In the genomic region with DNA sequence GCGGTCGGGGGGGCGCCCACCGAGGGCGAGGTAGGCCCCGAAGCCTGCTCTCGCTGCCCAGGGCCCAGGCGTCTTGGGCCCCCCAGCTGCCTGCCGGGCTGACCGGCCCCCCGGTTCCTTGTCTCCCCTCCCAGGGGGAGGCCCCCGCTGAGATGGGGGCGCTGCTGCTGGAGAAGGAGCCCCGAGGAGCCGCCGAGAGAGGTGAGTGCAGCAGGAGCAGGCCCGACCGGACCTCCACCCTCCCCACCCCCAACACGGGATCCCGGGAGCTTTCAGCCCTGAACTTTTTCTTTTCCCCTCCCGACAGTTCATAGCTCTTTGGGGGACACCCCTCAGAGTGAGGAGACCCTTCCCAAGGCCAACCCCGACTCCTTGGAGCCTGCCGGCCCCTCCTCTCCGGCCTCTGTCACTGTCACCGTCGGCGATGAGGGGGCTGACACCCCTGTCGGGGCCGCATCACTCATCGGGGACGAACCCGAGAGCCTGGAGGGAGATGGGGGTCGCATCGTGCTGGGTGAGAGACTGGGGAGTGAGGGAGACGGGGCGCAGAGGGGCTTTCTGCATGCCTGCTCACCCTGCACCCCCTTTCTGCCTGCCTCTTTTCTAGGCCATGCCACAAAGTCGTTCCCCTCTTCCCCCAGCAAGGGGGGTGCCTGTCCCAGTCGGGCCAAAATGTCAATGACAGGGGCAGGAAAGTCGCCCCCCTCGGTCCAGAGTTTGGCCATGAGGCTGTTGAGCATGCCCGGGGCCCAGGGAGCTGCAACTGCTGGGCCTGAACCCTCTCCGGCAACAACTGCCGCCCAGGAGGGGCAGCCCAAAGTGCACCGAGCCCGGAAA, we compare ENCODE assay signal across 9 mouse cellular contexts. TPM values are rescaled to one million over a fixed set of nuclear protein-coding genes. Genes with fewer than 3 reads are reported as not detected.
DNase-seq lines count a peak whose midpoint lies in the region; ATAC-seq lines count a peak whose summit lies in the region.
"Had no signal": no experiment of that assay in that cellular context is flagged by ENCODE, and none has a peak within 500 bp of the region (broad histone marks: within the 10 kb centered on the region; RNA-seq: fewer than 3 reads in every experiment).

No protein-coding gene starts in this region.

- peak overlapping the region; percentile 86 for H3K4me2 ChIP-seq in embryonic facial prominence, embryonic 11.5 days (ENCODE audit: low read depth, low read length)
- peak overlapping the region; percentile 84 for H3K4me2 ChIP-seq in stomach, embryonic 16.5 days (ENCODE audit: low read depth, low read length)

- peaks cover 52% of the 10 kb centered on the region for H3K4me1 ChIP-seq in erythroblast, embryonic 14.5 days (ENCODE audit: control insufficient read depth)
- peaks cover 7% of the 10 kb centered on the region for H3K4me1 ChIP-seq in embryonic facial prominence, embryonic 11.5 days (ENCODE audit: control insufficient read depth, insufficient read depth, low read length)
- peaks cover 53% of the 10 kb centered on the region for H3K4me1 ChIP-seq in midbrain, embryonic 10.5 days
- peaks cover 20% of the 10 kb centered on the region for H3K4me1 ChIP-seq in stomach, embryonic 16.5 days (ENCODE audit: control insufficient read depth, insufficient read depth, low read length)

- intact Hi-C loops in heart, postnatal 14 days (cut with DNase I): loop anchor here (2.0 kb wide), 1 partner anchor 48 kb away; a partner anchor contains a TSS
- intact Hi-C loops in left cerebral cortex, postnatal 36 days (cut with DNase I): loop anchor here (5.0 kb wide), 3 partner anchors 53 to 338 kb away; a partner anchor contains a TSS

- peak overlapping the region; percentile 97 for H3K27ac ChIP-seq in embryonic facial prominence, embryonic 11.5 days (replicated peaks; ENCODE audit: low read depth, low read length)
- H3K27ac ChIP-seq in midbrain, embryonic 10.5 days (replicated peaks): peak overlapping the region; percentile 99
- H3K27ac ChIP-seq in stomach, embryonic 16.5 days (ENCODE audit: low read length): peak overlapping the region; percentile 95

- peak overlapping the region; percentile 97 for H3K9ac ChIP-seq in embryonic facial prominence, embryonic 11.5 days (replicated peaks; ENCODE audit: low read length)
- peak overlapping the region; percentile 99 for H3K9ac ChIP-seq in stomach, embryonic 16.5 days (ENCODE audit: low read length)

- no peaks in the 10 kb centered on the region for H3K9me3 ChIP-seq in erythroblast, embryonic 14.5 days (ENCODE audit: control insufficient read depth, low read length)
- H3K9me3 ChIP-seq in embryonic facial prominence, embryonic 11.5 days (replicated peaks; ENCODE audit: control insufficient read depth, low read length): no peaks in the 10 kb centered on the region
- H3K9me3 ChIP-seq in midbrain, embryonic 10.5 days (replicated peaks): peaks cover 7% of the 10 kb centered on the region; the same call in 1 of the 2 replicates
- no peaks in the 10 kb centered on the region for H3K9me3 ChIP-seq in stomach, embryonic 16.5 days (replicated peaks; ENCODE audit: control insufficient read depth, low read length)

- peaks cover 2% of the 10 kb centered on the region; the same call in 1 of the 2 replicates for H3K27me3 ChIP-seq in erythroblast, embryonic 14.5 days (ENCODE audit: control insufficient read depth)
- H3K27me3 ChIP-seq in embryonic facial prominence, embryonic 11.5 days (ENCODE audit: control insufficient read depth, insufficient read depth, low read length): no peaks in the 10 kb centered on the region
- no peaks in the 10 kb centered on the region for H3K27me3 ChIP-seq in midbrain, embryonic 10.5 days (ENCODE audit: low read depth, poor library complexity, severe bottlenecking)
- H3K27me3 ChIP-seq in stomach, embryonic 16.5 days (ENCODE audit: control insufficient read depth, insufficient read depth, low read length): no peaks in the 10 kb centered on the region
- H3K27me3 ChIP-seq: Patski had no signal

- peak overlapping the region; percentile 73 for H3K4me3 ChIP-seq in erythroblast, embryonic 14.5 days (replicated peaks)
- H3K4me3 ChIP-seq in embryonic facial prominence, embryonic 11.5 days (ENCODE audit: low read depth, low read length): peak overlapping the region; percentile 93
- H3K4me3 ChIP-seq in midbrain, embryonic 10.5 days: peak overlapping the region; percentile 100
- H3K4me3 ChIP-seq in stomach, embryonic 16.5 days (replicated peaks; ENCODE audit: low read length): peak overlapping the region; percentile 92

- peaks cover 18% of the 10 kb centered on the region for H3K36me3 ChIP-seq in erythroblast, embryonic 14.5 days (ENCODE audit: control insufficient read depth)
- H3K36me3 ChIP-seq in embryonic facial prominence, embryonic 11.5 days (replicated peaks; ENCODE audit: control insufficient read depth, insufficient read depth, low read depth, low read length): peaks cover 9% of the 10 kb centered on the region
- H3K36me3 ChIP-seq in midbrain, embryonic 10.5 days: peaks cover 54% of the 10 kb centered on the region
- H3K36me3 ChIP-seq in stomach, embryonic 16.5 days (ENCODE audit: control insufficient read depth, insufficient read depth, low read length): peaks cover 15% of the 10 kb centered on the region; the same call in 1 of the 2 replicates

- under 1% methylated on average over 35 of the region's 45 CpGs for WGBS in embryonic facial prominence, embryonic 11.5 days
- WGBS in midbrain, embryonic 10.5 days: under 1% methylated on average over 45 of the region's 45 CpGs
- WGBS in stomach, embryonic 16.5 days: under 1% methylated on average over 39 of the region's 45 CpGs

- no peak for ATAC-seq in erythroblast, adult 5-6 weeks (replicated peaks; ENCODE audit: low FRiP score, poor library complexity, severe bottlenecking)
- ATAC-seq in activated CD4-positive, CD25-positive, alpha-beta regulatory T cell, adult 4 months: peak; percentile 24
- peak; percentile 9 for ATAC-seq in embryonic facial prominence, embryonic 11.5 days (replicated peaks; ENCODE audit: insufficient number of reproducible peaks, low FRiP score, low TSS enrichment, low read depth)
- ATAC-seq in stomach, embryonic 16.5 days (ENCODE audit: insufficient read depth, low FRiP score): no peak

- peak; percentile 43 for DNase-seq in embryonic facial prominence, embryonic 11.5 days (ENCODE audit: low spot score)
- peak; percentile 47 to 53 for DNase-seq in heart, postnatal 14 days
- DNase-seq in left cerebral cortex, postnatal 36 days (ENCODE audit: low spot score in 2 of 2): peak; percentile 39 to 52
- DNase-seq in midbrain, embryonic 10.5 days (ENCODE audit: low spot score): peak; percentile 69

RNA-seq across cellular contexts. Expression of a gene that starts 1.0 kb away (rescaled TPM):
- 6.2 and 6.4 TPM in 2 replicates for polyA plus RNA-seq in erythroblast, embryonic 14.5 days (2012)
- total RNA-seq in erythroblast, adult 5-6 weeks (2015; ENCODE audit: low replicate concordance): 18.8 and 19.9 TPM in 2 replicates
- 18.8 and 22.0 TPM in 2 replicates for total RNA-seq in erythroblast, adult 5-6 weeks (2017; ENCODE audit: low replicate concordance)
- polyA plus RNA-seq in activated CD4-positive, CD25-positive, alpha-beta regulatory T cell, adult 4 months (2017; shearing (Covaris generic)): 10 to 100 TPM; 32.8 to 37.0 TPM
- polyA plus RNA-seq in embryonic facial prominence, embryonic 11.5 days (2014; fragmentation: Nextera tagmentation; extraction: Ambion mirVana): 59.3 and 60.6 TPM in 2 replicates
- 10 to 100 TPM; 45.2 to 49.4 TPM for total RNA-seq in heart, postnatal 14 days (2021)
- 100 to 1,000 TPM; 162 to 194 TPM for total RNA-seq in left cerebral cortex, postnatal 36 days (2021)
- polyA plus RNA-seq in midbrain, embryonic 10.5 days (2016; fragmentation: Nextera tagmentation; extraction: Ambion mirVana): 88.0 and 91.9 TPM in 2 replicates
- polyA plus RNA-seq in stomach, embryonic 16.5 days (2015; fragmentation: Nextera tagmentation; extraction: Ambion mirVana): 61.0 and 61.1 TPM in 2 replicates

RNA-seq across cellular contexts. Expression of a gene that starts 1.2 kb away (rescaled TPM):
- 0.13 and 0.17 TPM in 2 replicates for polyA plus RNA-seq in erythroblast, embryonic 14.5 days (2012)
- total RNA-seq in erythroblast, adult 5-6 weeks (2015; ENCODE audit: low replicate concordance): 3.6 TPM in 1 of 2 replicates, not detected in the other
- 0.98 TPM in 1 of 2 replicates, not detected in the other for total RNA-seq in erythroblast, adult 5-6 weeks (2017; ENCODE audit: low replicate concordance)
- polyA plus RNA-seq in activated CD4-positive, CD25-positive, alpha-beta regulatory T cell, adult 4 months (2017; shearing (Covaris generic)): under 1 TPM in 1 of 2 experiments, not detected in 1; 0.73 TPM
- 0.81 and 1.6 TPM in 2 replicates for polyA plus RNA-seq in embryonic facial prominence, embryonic 11.5 days (2014; fragmentation: Nextera tagmentation; extraction: Ambion mirVana)
- total RNA-seq in heart, postnatal 14 days (2021): 1 to 10 TPM; 4.3 to 6.0 TPM
- total RNA-seq in left cerebral cortex, postnatal 36 days (2021): 1 to 10 TPM; 2.4 to 2.5 TPM
- polyA plus RNA-seq in midbrain, embryonic 10.5 days (2016; fragmentation: Nextera tagmentation; extraction: Ambion mirVana): 1.3 TPM in 2 replicates
- polyA plus RNA-seq in stomach, embryonic 16.5 days (2015; fragmentation: Nextera tagmentation; extraction: Ambion mirVana): 4.4 and 5.5 TPM in 2 replicates

RNA-seq across cellular contexts. Expression of a gene that starts 15.0 kb away (rescaled TPM):
- not detected in 2 replicates for polyA plus RNA-seq in erythroblast, embryonic 14.5 days (2012)
- not detected in 2 replicates for total RNA-seq in erythroblast, adult 5-6 weeks (2015; ENCODE audit: low replicate concordance)
- not detected in 2 replicates for total RNA-seq in erythroblast, adult 5-6 weeks (2017; ENCODE audit: low replicate concordance)
- polyA plus RNA-seq in activated CD4-positive, CD25-positive, alpha-beta regulatory T cell, adult 4 months (2017; shearing (Covaris generic)): not detected
- polyA plus RNA-seq in embryonic facial prominence, embryonic 11.5 days (2014; fragmentation: Nextera tagmentation; extraction: Ambion mirVana): 0.08 and 0.11 TPM in 2 replicates
- total RNA-seq in heart, postnatal 14 days (2021): under 1 TPM in 1 of 2 experiments, not detected in 1; 0.17 TPM
- total RNA-seq in left cerebral cortex, postnatal 36 days (2021): under 1 TPM; 0.23 to 0.69 TPM
- polyA plus RNA-seq in midbrain, embryonic 10.5 days (2016; fragmentation: Nextera tagmentation; extraction: Ambion mirVana): not detected in 2 replicates
- polyA plus RNA-seq in stomach, embryonic 16.5 days (2015; fragmentation: Nextera tagmentation; extraction: Ambion mirVana): 19.3 and 21.1 TPM in 2 replicates

RNA-seq across cellular contexts. Expression of a gene that starts 17.4 kb away (rescaled TPM):
- not detected in 2 replicates for polyA plus RNA-seq in erythroblast, embryonic 14.5 days (2012)
- 1.5 TPM in 1 of 2 replicates, not detected in the other for total RNA-seq in erythroblast, adult 5-6 weeks (2015; ENCODE audit: low replicate concordance)
- not detected in 2 replicates for total RNA-seq in erythroblast, adult 5-6 weeks (2017; ENCODE audit: low replicate concordance)
- polyA plus RNA-seq in activated CD4-positive, CD25-positive, alpha-beta regulatory T cell, adult 4 months (2017; shearing (Covaris generic)): not detected
- polyA plus RNA-seq in embryonic facial prominence, embryonic 11.5 days (2014; fragmentation: Nextera tagmentation; extraction: Ambion mirVana): not detected in 2 replicates
- not detected for total RNA-seq in heart, postnatal 14 days (2021)
- not detected for total RNA-seq in left cerebral cortex, postnatal 36 days (2021)
- polyA plus RNA-seq in midbrain, embryonic 10.5 days (2016; fragmentation: Nextera tagmentation; extraction: Ambion mirVana): 0.07 TPM in 1 of 2 replicates, not detected in the other
- polyA plus RNA-seq in stomach, embryonic 16.5 days (2015; fragmentation: Nextera tagmentation; extraction: Ambion mirVana): 0.49 TPM in 1 of 2 replicates, not detected in the other
- polyA plus RNA-seq: Patski had no signal

RNA-seq across cellular contexts. Expression of a gene that starts 20.0 kb away (rescaled TPM):
- 0.24 and 0.25 TPM in 2 replicates for polyA plus RNA-seq in erythroblast, embryonic 14.5 days (2012)
- 0.38 and 0.42 TPM in 2 replicates for total RNA-seq in erythroblast, adult 5-6 weeks (2015; ENCODE audit: low replicate concordance)
- total RNA-seq in erythroblast, adult 5-6 weeks (2017; ENCODE audit: low replicate concordance): 0.98 TPM in 1 of 2 replicates, not detected in the other
- polyA plus RNA-seq in activated CD4-positive, CD25-positive, alpha-beta regulatory T cell, adult 4 months (2017; shearing (Covaris generic)): not detected
- 1.6 and 2.0 TPM in 2 replicates for polyA plus RNA-seq in embryonic facial prominence, embryonic 11.5 days (2014; fragmentation: Nextera tagmentation; extraction: Ambion mirVana)
- total RNA-seq in heart, postnatal 14 days (2021): 1 to 10 TPM; 5.1 to 6.1 TPM
- 1 to 10 TPM; 6.5 to 8.6 TPM for total RNA-seq in left cerebral cortex, postnatal 36 days (2021)
- polyA plus RNA-seq in midbrain, embryonic 10.5 days (2016; fragmentation: Nextera tagmentation; extraction: Ambion mirVana): 5.8 and 6.1 TPM in 2 replicates
- polyA plus RNA-seq in stomach, embryonic 16.5 days (2015; fragmentation: Nextera tagmentation; extraction: Ambion mirVana): 1.0 and 1.1 TPM in 2 replicates

Comparison
In these comparisons a context has a peak if more than half of its experiments do, and no peak if none do; other contexts are left out.
1. ATAC-seq: peak in activated CD4-positive, CD25-positive, alpha-beta regulatory T cell, adult 4 months (single experiment) and embryonic facial prominence, embryonic 11.5 days (single experiment); none in erythroblast, adult 5-6 weeks (single experiment) and stomach, embryonic 16.5 days (single experiment).
2. RNA of a gene that starts 15.0 kb away (polyA plus RNA-seq): 19.3 to 21.1 TPM in stomach, embryonic 16.5 days; 0.08 to 0.11 TPM in embryonic facial prominence, embryonic 11.5 days, not detected in activated CD4-positive, CD25-positive, alpha-beta regulatory T cell, adult 4 months, not detected in midbrain, embryonic 10.5 days and not detected in erythroblast, embryonic 14.5 days; every median in the first group is over 10 times any median in the second.
3. Peak in every context shown above with its lines, with median percentiles within 50 percentile points of each other: H3K4me3 ChIP-seq, DNase-seq and H3K27ac ChIP-seq.